ENCODE assay signal across 30 mouse cellular contexts in genomic region chr11:48842378-48842792, GRCm38 (mm10). TPM values are rescaled to one million over a fixed set of nuclear protein-coding genes. Genes with fewer than 3 reads are reported as not detected.
DNase-seq lines count a peak whose midpoint lies in the region; ATAC-seq and TF ChIP-seq lines count a peak whose summit lies in the region.
"Had no signal": no experiment of that assay in that cellular context is flagged by ENCODE, and none has a peak within 500 bp of the region (broad histone marks: within the 10 kb centered on the region; RNA-seq: fewer than 3 reads in every experiment).

No protein-coding gene starts in this region.

- no peak for TF ChIP-seq POLR2A in kidney, adult 2 months (IDR thresholded peaks at IDR 0.05; ENCODE audit: low read depth, low read length)

- no peak for DNase-seq in kidney, adult 2 months
- no peak for DNase-seq in kidney, adult 18-20 months
- DNase-seq in lung, postnatal 10 days = peak; percentile 20
- no peak for DNase-seq in lung, postnatal 4 days
- DNase-seq in CD4-positive, CD25-positive, alpha-beta regulatory T cell, adult 2 months (ENCODE audit: low read depth, low spot score) = peak; percentile 33
- DNase-seq in splenic B cell, adult 2 months (ENCODE audit: low read depth, low spot score) = peak; percentile 90
- DNase-seq: adrenal gland, postnatal 10 days; cerebellum, adult 8-10 months; cerebellum, postnatal 25 days; forebrain, postnatal 0 days; heart, adult 2 months; kidney, adult 8-10 months; kidney, postnatal 4 days; left cerebral cortex, postnatal 4 days; liver, embryonic 13.5 days; lung, adult 18-20 months; lung, postnatal 14 days; retina, postnatal 1 day; right cerebral cortex, postnatal 14 days; thymus, postnatal 4 days had no signal

- TF ChIP-seq CTCF in kidney, adult 2 months (conservative IDR thresholded peaks at IDR 0.05; ENCODE audit: insufficient read depth, insufficient read length, low read depth, low read length) = no peak

- H3K4me3 ChIP-seq in kidney, adult 2 months (ENCODE audit: insufficient read depth, low read depth, low read length) = no peak overlapping the region
- H3K4me3 ChIP-seq: embryonic facial prominence, embryonic 10.5 days; embryonic facial prominence, embryonic 15.5 days; forebrain, embryonic 12.5 days; heart, adult 2 months; heart, embryonic 12.5 days; liver, embryonic 13.5 days; midbrain, embryonic 12.5 days; neural tube, embryonic 13.5 days had no signal

- H3K27me3 ChIP-seq in kidney, adult 2 months (replicated peaks; ENCODE audit: control insufficient read depth, insufficient read depth, low read length) = no peaks in the 10 kb centered on the region
- H3K27me3 ChIP-seq in splenic B cell, adult 2 months (ENCODE audit: control insufficient read depth, insufficient read depth, low read length, poor library complexity, severe bottlenecking) = no peaks in the 10 kb centered on the region
- H3K27me3 ChIP-seq: embryonic facial prominence, embryonic 15.5 days; Patski had no signal

- peak overlapping the region; percentile 97 for H3K27ac ChIP-seq in kidney, adult 2 months (ENCODE audit: insufficient read depth, low read depth, low read length)
- H3K27ac ChIP-seq: embryonic facial prominence, embryonic 10.5 days; embryonic facial prominence, embryonic 15.5 days; forebrain, embryonic 12.5 days; heart, adult 2 months; hindbrain, embryonic 14.5 days; liver, embryonic 13.5 days; midbrain, embryonic 12.5 days; neural tube, embryonic 13.5 days had no signal

- no peak for ATAC-seq in megakaryocyte-erythroid progenitor cell, adult 5-6 weeks (replicated peaks; ENCODE audit: low FRiP score, low TSS enrichment, poor library complexity, severe bottlenecking)
- ATAC-seq: forebrain, postnatal 0 days; inflammation-experienced regulatory T-cells, adult 6 months; Patski had no signal

- WGBS in kidney, adult 2 months = 79% methylated on average over 4 of the region's 4 CpGs

- H3K36me3 ChIP-seq in kidney, adult 2 months (ENCODE audit: control insufficient read depth, insufficient read depth, low read length) = no peaks in the 10 kb centered on the region
- peaks cover 6% of the 10 kb centered on the region; the same call in 1 of the 2 replicates for H3K36me3 ChIP-seq in splenic B cell, adult 2 months (ENCODE audit: control insufficient read depth, insufficient read depth, low read length, poor library complexity, severe bottlenecking)
- H3K36me3 ChIP-seq: embryonic facial prominence, embryonic 10.5 days; embryonic facial prominence, embryonic 15.5 days; forebrain, embryonic 12.5 days; heart, embryonic 12.5 days; liver, embryonic 13.5 days; midbrain, embryonic 12.5 days; neural tube, embryonic 13.5 days had no signal

- peaks cover 26% of the 10 kb centered on the region for H3K4me1 ChIP-seq in kidney, adult 2 months (ENCODE audit: control insufficient read depth, insufficient read depth, low read length)

RNA-seq across cellular contexts. Expression of gene Gm12184, which starts 15.9 kb away (rescaled TPM):
- 9.7 and 10.4 TPM in 2 replicates for polyA plus RNA-seq in kidney, adult 2 months (2012; rRNA removed)
- total RNA-seq in megakaryocyte-erythroid progenitor cell, adult 5-6 weeks (2014; fragmentation: Nextera tagmentation) = 10.6 and 12.0 TPM in 2 replicates
- 6.7 and 9.1 TPM in 2 replicates for total RNA-seq in megakaryocyte-erythroid progenitor cell, adult 5-6 weeks (2017)

RNA-seq across cellular contexts. Expression of gene Trim7, which starts 16.4 kb away (rescaled TPM):
- polyA plus RNA-seq in kidney, adult 2 months (2012; rRNA removed) = 80.3 and 98.8 TPM in 2 replicates
- 0.84 TPM in 1 of 2 replicates, not detected in the other for total RNA-seq in megakaryocyte-erythroid progenitor cell, adult 5-6 weeks (2014; fragmentation: Nextera tagmentation)
- 0.75 and 0.80 TPM in 2 replicates for total RNA-seq in megakaryocyte-erythroid progenitor cell, adult 5-6 weeks (2017)

RNA-seq across cellular contexts. Expression of gene Trim41, which starts 25.2 kb away (rescaled TPM):
- 26.3 and 27.3 TPM in 2 replicates for polyA plus RNA-seq in kidney, adult 2 months (2012; rRNA removed)
- total RNA-seq in megakaryocyte-erythroid progenitor cell, adult 5-6 weeks (2014; fragmentation: Nextera tagmentation) = 16.0 and 19.8 TPM in 2 replicates
- 18.6 and 64.6 TPM in 2 replicates for total RNA-seq in megakaryocyte-erythroid progenitor cell, adult 5-6 weeks (2017)

RNA-seq across cellular contexts. Expression of gene Irgm1, which starts 29.1 kb away (rescaled TPM):
- polyA plus RNA-seq in kidney, adult 2 months (2012; rRNA removed) = 24.4 and 28.2 TPM in 2 replicates
- 37.4 and 43.3 TPM in 2 replicates for total RNA-seq in megakaryocyte-erythroid progenitor cell, adult 5-6 weeks (2014; fragmentation: Nextera tagmentation)
- 53.9 and 61.5 TPM in 2 replicates for total RNA-seq in megakaryocyte-erythroid progenitor cell, adult 5-6 weeks (2017)

RNA-seq across cellular contexts. Expression of gene Rack1, which starts 42.3 kb away (rescaled TPM):
- 1,151 and 1,243 TPM in 2 replicates for polyA plus RNA-seq in kidney, adult 2 months (2012; rRNA removed)
- total RNA-seq in megakaryocyte-erythroid progenitor cell, adult 5-6 weeks (2014; fragmentation: Nextera tagmentation) = 2,653 and 3,048 TPM in 2 replicates
- total RNA-seq in megakaryocyte-erythroid progenitor cell, adult 5-6 weeks (2017) = 1,625 and 1,902 TPM in 2 replicates

Comparison
In these comparisons a context has a peak if more than half of its experiments do, and no peak if none do; other contexts are left out.
1. DNase-seq: peak in lung, postnatal 10 days (single experiment), CD4-positive, CD25-positive, alpha-beta regulatory T cell, adult 2 months (single experiment) and splenic B cell, adult 2 months (single experiment); none in kidney, adult 2 months (single experiment), kidney, adult 18-20 months (single experiment) and lung, postnatal 4 days (0 of 2).